Mouse (Mus musculus): ENCODE measurements around the gene Kif6. TPM values are rescaled to one million over a fixed set of nuclear protein-coding genes. Genes with fewer than 3 reads are reported as not detected.

Gene Kif6
- total RNA-seq, 1 experiment = 0.36 TPM

DNA sequence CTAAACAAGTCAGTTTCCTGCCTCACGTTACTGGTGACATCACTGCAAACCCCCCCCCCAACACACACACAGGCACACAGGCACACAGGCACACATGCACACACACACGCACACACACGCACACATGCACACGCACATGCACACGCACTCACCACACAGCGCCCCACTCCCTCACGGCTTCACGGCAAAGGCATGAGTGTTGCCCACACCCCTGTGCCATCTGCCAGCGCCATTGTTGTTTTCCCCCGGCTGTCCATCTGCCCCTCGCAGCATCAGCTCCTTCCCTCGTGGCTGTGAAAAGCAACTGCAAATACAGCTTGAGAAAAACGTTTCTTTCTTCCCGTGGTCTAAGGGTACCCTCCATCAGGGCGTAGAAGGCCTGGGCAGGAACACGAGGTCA, 275.9 kb downstream of the Kif6 start:
- no peak for DNase-seq (ENCODE audit: low read depth, low spot score)
- no peak overlapping the region for H3K9ac ChIP-seq (ENCODE audit: insufficient read depth, low read depth, low read length, poor library complexity, severe bottlenecking)
- TF ChIP-seq ZNF384 (IDR thresholded peaks at IDR 0.05; ENCODE audit: low read depth, low read length) (no peak), CHD2 (IDR thresholded peaks at IDR 0.05; ENCODE audit: low read depth, low read length) (no peak), HCFC1 (IDR thresholded peaks at IDR 0.05; ENCODE audit: borderline replicate concordance, insufficient read depth, low read length) (no peak), ZC3H11A (IDR thresholded peaks at IDR 0.05; ENCODE audit: borderline replicate concordance, low read depth, low read length) (no peak), MAFK (IDR thresholded peaks at IDR 0.05; ENCODE audit: insufficient read depth, low read depth, low read length) (no peak)
- peaks cover 0 to 4% of the 10 kb centered on the region in 2 experiments; a peak in 1 of 4 replicates for H3K4me1 ChIP-seq (ENCODE audit: control insufficient read depth in 2 of 2, insufficient read depth in 2 of 2, low read length in 2 of 2, poor library complexity in 1 of 2)
- H3K36me3 ChIP-seq (ENCODE audit: control insufficient read depth, insufficient read depth, low read length, poor library complexity, severe bottlenecking) = no peaks in the 10 kb centered on the region
- in situ Hi-C loops (cut with MboI; ENCODE audit: low sequenced_read_pairs in 2 of 2, unreplicated experiment in 2 of 2) = loop anchor here (10.0 to 25.0 kb wide), 2 partner anchors 356 to 379 kb away; no protein-coding TSS in a partner anchor
- no peak overlapping the region for H3K4me3 ChIP-seq (ENCODE audit: insufficient read depth in 1 of 2, low read depth in 1 of 2, low read length in 2 of 2, poor library complexity in 1 of 2, severe bottlenecking in 1 of 2)
- H3K9me3 ChIP-seq (ENCODE audit: control insufficient read depth, insufficient read depth, low read depth, low read length) = no peaks in the 10 kb centered on the region
- H3K27ac ChIP-seq (ENCODE audit: insufficient read depth, low read depth, low read length, poor library complexity, severe bottlenecking) = no peak overlapping the region

DNA sequence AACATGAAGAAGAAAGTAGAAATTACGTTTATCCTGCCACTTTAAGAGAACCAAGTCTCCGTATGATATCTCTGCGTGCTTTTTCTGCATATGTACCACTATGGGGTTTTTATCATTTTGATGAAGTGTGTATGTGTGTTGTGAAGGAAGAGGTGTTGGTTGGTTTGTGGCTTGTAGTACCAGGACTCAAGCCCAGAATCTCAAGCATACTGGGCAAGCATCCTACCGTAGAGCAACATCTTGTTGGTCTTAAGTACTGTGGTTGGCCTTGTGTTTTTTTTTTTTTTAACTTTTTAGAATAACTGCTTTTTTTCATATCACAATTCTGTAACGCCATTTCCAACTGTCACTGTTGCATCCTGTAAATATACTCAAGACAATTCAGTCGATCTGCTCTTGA, 277.5 kb downstream of the Kif6 start:
- no peak for DNase-seq (ENCODE audit: low read depth, low spot score)
- TF ChIP-seq CHD2 (IDR thresholded peaks at IDR 0.05; ENCODE audit: low read depth, low read length) = no peak
- TF ChIP-seq MAFK (IDR thresholded peaks at IDR 0.05; ENCODE audit: insufficient read depth, low read depth, low read length) = no peak
- TF ChIP-seq HCFC1 (IDR thresholded peaks at IDR 0.05; ENCODE audit: borderline replicate concordance, insufficient read depth, low read length) = no peak
- TF ChIP-seq ZC3H11A (IDR thresholded peaks at IDR 0.05; ENCODE audit: borderline replicate concordance, low read depth, low read length) = no peak
- TF ChIP-seq ZNF384 (IDR thresholded peaks at IDR 0.05; ENCODE audit: low read depth, low read length) = no peak
- no peak overlapping the region for H3K4me3 ChIP-seq (ENCODE audit: insufficient read depth in 1 of 2, low read depth in 1 of 2, low read length in 2 of 2, poor library complexity in 1 of 2, severe bottlenecking in 1 of 2)
- H3K4me1 ChIP-seq (ENCODE audit: control insufficient read depth in 2 of 2, insufficient read depth in 2 of 2, low read length in 2 of 2, poor library complexity in 1 of 2) = peaks cover 0 to 4% of the 10 kb centered on the region in 2 experiments; a peak in 1 of 4 replicates
- in situ Hi-C loops (cut with MboI; ENCODE audit: low sequenced_read_pairs in 2 of 2, unreplicated experiment in 2 of 2) = loop anchor here (10.0 to 25.0 kb wide), 2 partner anchors 358 to 380 kb away; no protein-coding TSS in a partner anchor
- no peaks in the 10 kb centered on the region for H3K9me3 ChIP-seq (ENCODE audit: control insufficient read depth, insufficient read depth, low read depth, low read length)
- H3K27ac ChIP-seq (ENCODE audit: insufficient read depth, low read depth, low read length, poor library complexity, severe bottlenecking) = no peak overlapping the region
- H3K36me3 ChIP-seq (ENCODE audit: control insufficient read depth, insufficient read depth, low read length, poor library complexity, severe bottlenecking) = no peaks in the 10 kb centered on the region
- H3K9ac ChIP-seq (ENCODE audit: insufficient read depth, low read depth, low read length, poor library complexity, severe bottlenecking) = no peak overlapping the region

DNA sequence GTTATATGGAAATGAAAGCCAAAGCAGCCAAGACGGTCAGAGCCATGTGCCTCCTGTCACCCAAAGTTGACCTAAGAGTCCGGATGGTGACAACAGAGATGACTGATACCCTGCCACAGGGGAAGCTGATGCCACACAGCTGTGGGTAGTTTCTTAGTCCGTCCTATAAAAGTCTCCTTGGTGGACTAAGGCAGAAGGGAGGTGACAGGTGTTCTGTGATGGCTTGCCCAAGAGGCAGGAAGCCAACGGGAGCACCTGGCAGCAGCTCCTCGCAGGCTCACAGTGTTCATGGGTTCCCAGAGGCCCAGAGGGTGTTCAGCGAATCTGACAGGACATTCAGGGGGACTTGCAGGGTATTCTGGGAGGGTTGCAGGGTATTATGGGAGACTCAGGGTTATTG, 279.5 kb downstream of the Kif6 start:
- no peak for DNase-seq (ENCODE audit: low read depth, low spot score)
- in situ Hi-C loops (cut with MboI; ENCODE audit: low sequenced_read_pairs in 2 of 2, unreplicated experiment in 2 of 2) = loop anchor here (10.0 to 25.0 kb wide), 2 partner anchors 360 to 382 kb away; no protein-coding TSS in a partner anchor
- no peak for TF ChIP-seq HCFC1 (IDR thresholded peaks at IDR 0.05; ENCODE audit: borderline replicate concordance, insufficient read depth, low read length)
- TF ChIP-seq CHD2 (IDR thresholded peaks at IDR 0.05; ENCODE audit: low read depth, low read length) = no peak
- TF ChIP-seq ZNF384 (IDR thresholded peaks at IDR 0.05; ENCODE audit: low read depth, low read length) = no peak
- Histone ChIP-seq H3K4me1 (ENCODE audit: control insufficient read depth in 2 of 2, insufficient read depth in 2 of 2, low read length in 2 of 2, poor library complexity in 1 of 2) (peaks cover 0 to 3% of the 10 kb centered on the region in 2 experiments; a peak in 1 of 4 replicates), H3K36me3 (ENCODE audit: control insufficient read depth, insufficient read depth, low read length, poor library complexity, severe bottlenecking) (no peaks in the 10 kb centered on the region), H3K9me3 (ENCODE audit: control insufficient read depth, insufficient read depth, low read depth, low read length) (no peaks in the 10 kb centered on the region), H3K27ac (ENCODE audit: insufficient read depth, low read depth, low read length, poor library complexity, severe bottlenecking) (no peak overlapping the region), H3K4me3 (ENCODE audit: insufficient read depth in 1 of 2, low read depth in 1 of 2, low read length in 2 of 2, poor library complexity in 1 of 2, severe bottlenecking in 1 of 2) (no peak overlapping the region), H3K9ac (ENCODE audit: insufficient read depth, low read depth, low read length, poor library complexity, severe bottlenecking) (no peak overlapping the region)

DNA sequence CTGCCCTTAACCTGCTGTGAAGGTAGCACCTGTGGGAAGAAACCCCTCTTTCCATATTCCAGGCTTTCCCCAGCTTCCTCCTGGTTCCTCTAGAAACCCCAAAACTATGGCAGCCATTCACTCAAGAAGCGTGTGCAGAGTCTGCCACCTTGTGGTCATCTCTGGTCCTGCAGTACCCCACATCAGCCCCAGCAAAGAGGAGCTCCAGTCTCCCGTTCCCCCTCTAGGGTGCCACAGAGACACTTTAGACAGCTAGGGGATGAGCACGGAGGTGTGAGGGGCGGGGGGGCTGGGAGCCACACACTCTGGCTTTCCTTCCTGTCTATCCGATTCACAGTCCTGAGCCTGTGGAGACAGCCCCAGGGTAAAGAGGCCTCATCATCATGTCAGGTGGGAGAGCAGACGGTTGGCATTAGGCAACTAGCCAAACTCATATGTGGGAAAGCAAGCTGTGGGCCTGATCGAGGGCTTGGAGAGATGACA, 284.0 kb downstream of the Kif6 start:
- Histone ChIP-seq H3K9me3 (ENCODE audit: control insufficient read depth, insufficient read depth, low read depth, low read length) (no peaks in the 10 kb centered on the region), H3K4me1 (ENCODE audit: control insufficient read depth in 2 of 2, insufficient read depth in 2 of 2, low read length in 2 of 2, poor library complexity in 1 of 2) (no peaks in the 10 kb centered on the region), H3K9ac (ENCODE audit: insufficient read depth, low read depth, low read length, poor library complexity, severe bottlenecking) (peak overlapping the region; percentile 54; the same call in 1 of the 2 replicates), H3K27ac (ENCODE audit: insufficient read depth, low read depth, low read length, poor library complexity, severe bottlenecking) (no peak overlapping the region), H3K36me3 (ENCODE audit: control insufficient read depth, insufficient read depth, low read length, poor library complexity, severe bottlenecking) (no peaks in the 10 kb centered on the region), H3K4me3 (ENCODE audit: insufficient read depth in 1 of 2, low read depth in 1 of 2, low read length in 2 of 2, poor library complexity in 1 of 2, severe bottlenecking in 1 of 2) (peak overlapping the region in 1 of 2 experiments; percentile 46; a peak in 1 of 4 replicates)
- in situ Hi-C loops (cut with MboI; ENCODE audit: low sequenced_read_pairs in 2 of 2, unreplicated experiment in 2 of 2) = loop anchor here (10.0 to 25.0 kb wide), 2 partner anchors 364 to 387 kb away; no protein-coding TSS in a partner anchor
- DNase-seq (ENCODE audit: low read depth, low spot score) = peak; percentile 83
- TF ChIP-seq ZC3H11A (IDR thresholded peaks at IDR 0.05; ENCODE audit: borderline replicate concordance, low read depth, low read length) (peak; percentile 71; the same call in 1 of the 2 replicates), ZNF384 (IDR thresholded peaks at IDR 0.05; ENCODE audit: low read depth, low read length) (no peak)

DNA sequence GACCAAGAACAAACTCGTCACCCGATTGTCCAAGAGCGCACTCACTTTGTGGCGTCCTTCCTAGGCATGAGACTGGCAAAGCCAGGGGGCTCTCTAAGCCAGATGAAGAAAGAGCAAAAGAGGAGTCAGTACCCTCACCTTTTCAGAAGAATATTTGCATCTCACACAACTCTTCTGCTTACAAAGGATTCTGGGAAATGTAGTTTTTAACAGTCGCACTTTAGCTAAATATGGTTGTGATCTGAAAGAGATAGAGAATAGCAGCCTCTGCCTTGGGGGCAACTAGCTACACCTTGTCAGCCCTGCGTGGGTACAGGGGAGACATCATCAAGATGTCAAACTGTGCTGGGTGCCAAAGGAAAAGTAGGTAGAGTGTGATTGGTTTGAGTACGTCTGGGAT, 287.7 kb downstream of the Kif6 start:
- Histone ChIP-seq H3K4me3 (ENCODE audit: insufficient read depth in 1 of 2, low read depth in 1 of 2, low read length in 2 of 2, poor library complexity in 1 of 2, severe bottlenecking in 1 of 2) (no peak overlapping the region), H3K9me3 (ENCODE audit: control insufficient read depth, insufficient read depth, low read depth, low read length) (no peaks in the 10 kb centered on the region), H3K27ac (ENCODE audit: insufficient read depth, low read depth, low read length, poor library complexity, severe bottlenecking) (no peak overlapping the region), H3K9ac (ENCODE audit: insufficient read depth, low read depth, low read length, poor library complexity, severe bottlenecking) (no peak overlapping the region), H3K36me3 (ENCODE audit: control insufficient read depth, insufficient read depth, low read length, poor library complexity, severe bottlenecking) (no peaks in the 10 kb centered on the region), H3K4me1 (ENCODE audit: control insufficient read depth in 2 of 2, insufficient read depth in 2 of 2, low read length in 2 of 2, poor library complexity in 1 of 2) (no peaks in the 10 kb centered on the region)
- TF ChIP-seq HCFC1 (IDR thresholded peaks at IDR 0.05; ENCODE audit: borderline replicate concordance, insufficient read depth, low read length) (peak; percentile 76; the same call in 1 of the 2 replicates), CHD2 (IDR thresholded peaks at IDR 0.05; ENCODE audit: low read depth, low read length) (no peak)
- DNase-seq (ENCODE audit: low read depth, low spot score) = no peak
- in situ Hi-C loops (cut with MboI; ENCODE audit: low sequenced_read_pairs in 2 of 2, unreplicated experiment in 2 of 2) = no loop called here

Measured in ES-E14 (cell line).